Mouse (Mus musculus) A20 (cell line): ENCODE data around the gene Mrpl9.

Experiments used
- DNase-seq: peaks from one replicate; pipeline ENCODE4 v3.0.0-alpha.2; 2011; ENCODE audit warnings: low read depth, low spot score

Gene Mrpl9

DNA sequence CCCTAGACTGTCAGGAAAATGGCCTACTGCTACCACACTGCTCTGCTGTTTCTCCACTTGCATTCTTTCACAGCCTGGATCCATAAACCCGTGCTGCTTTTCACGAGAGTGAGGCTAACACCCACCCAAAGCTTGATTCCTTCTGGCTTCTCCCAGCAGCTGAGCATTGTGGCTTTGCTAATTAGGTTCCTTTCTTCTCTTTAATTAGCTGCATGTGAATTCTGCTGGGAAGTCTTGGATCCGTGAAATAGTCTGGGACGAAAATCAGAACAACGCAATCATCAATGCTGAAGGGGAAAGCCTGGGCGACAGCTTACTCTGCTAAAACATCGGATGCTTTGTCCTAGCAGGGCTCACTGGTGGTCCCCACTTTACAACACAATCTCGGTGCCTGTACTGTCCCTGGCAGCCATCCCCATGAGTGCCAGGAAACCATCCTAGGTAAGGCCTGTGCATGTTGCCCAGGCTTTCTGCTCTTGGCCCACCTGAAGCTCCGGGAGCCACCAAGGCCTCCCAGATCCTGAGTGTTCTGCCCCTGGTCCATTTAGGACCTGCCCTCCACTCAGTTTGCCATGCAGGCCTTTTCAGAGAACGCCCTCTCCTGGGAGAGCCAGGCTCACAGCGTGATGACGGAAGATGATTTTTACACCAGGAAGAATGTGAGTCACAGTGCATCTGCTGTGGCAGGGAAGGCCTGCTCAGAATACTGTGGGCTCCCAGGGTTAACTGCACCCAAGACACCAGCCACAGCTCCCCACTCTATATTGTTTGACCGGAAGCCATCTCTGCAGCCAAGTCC lies 22.7 kb downstream of the Mrpl9 start:
- DNase-seq, result no peak

- DNase-seq, result no peak
These were observed 25.8 kb downstream of the Mrpl9 start for GRCm38 (mm10) chr3:94468931-94469330.

DNA sequence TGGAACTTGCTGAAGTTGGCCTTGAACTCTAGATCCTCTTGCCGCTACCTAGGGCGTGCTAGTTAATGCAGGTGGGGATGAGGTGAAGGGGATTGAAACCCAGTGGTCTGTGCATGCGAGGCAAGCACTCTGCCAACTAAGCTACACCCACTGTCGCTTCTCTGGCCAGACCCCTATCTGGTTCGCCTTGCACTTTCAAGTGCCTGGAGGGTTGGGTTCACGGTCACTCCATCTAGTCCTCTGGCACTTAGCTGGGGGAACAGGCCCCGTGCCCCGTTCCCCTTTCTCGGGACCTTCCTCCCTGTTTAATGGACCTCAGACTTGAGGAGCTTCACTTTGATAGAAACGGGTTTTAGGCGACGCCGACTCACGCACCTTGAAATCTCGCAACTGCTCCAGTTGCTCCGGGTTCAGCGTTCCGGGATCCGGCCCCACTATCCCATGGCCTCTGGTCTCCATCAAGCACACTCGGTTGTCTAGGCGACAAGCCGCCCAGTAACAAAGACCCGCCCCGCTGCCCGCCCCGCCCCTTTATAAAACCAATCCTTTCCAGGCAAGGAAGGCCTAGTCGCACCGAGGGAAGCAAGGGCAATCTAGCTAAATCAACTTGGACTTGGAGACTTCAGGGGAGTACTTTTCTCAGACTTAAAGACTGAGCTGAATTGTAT lies 29.5 kb downstream of the Mrpl9 start:
- DNase-seq, result no peak

DNA sequence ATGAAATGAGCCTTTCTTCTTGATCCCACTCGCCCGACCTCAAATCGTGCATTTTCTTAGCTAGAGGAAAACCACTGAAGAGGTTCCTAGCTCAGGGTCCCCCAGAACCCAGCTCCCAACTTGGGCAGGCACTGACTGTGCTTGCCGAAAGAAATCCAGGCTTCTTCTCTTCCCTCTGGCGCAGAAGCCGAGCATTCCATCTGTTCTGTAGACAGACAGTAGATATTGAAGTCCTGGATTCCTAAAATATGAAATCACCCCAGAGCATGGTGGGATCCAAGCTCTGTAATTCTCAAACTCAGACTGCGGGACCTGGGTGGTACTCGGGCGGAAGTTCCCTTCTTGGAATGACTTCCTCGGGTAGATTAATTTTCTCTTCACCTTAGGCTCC lies 30.0 kb downstream of the Mrpl9 start:
- DNase-seq, result no peak

DNA sequence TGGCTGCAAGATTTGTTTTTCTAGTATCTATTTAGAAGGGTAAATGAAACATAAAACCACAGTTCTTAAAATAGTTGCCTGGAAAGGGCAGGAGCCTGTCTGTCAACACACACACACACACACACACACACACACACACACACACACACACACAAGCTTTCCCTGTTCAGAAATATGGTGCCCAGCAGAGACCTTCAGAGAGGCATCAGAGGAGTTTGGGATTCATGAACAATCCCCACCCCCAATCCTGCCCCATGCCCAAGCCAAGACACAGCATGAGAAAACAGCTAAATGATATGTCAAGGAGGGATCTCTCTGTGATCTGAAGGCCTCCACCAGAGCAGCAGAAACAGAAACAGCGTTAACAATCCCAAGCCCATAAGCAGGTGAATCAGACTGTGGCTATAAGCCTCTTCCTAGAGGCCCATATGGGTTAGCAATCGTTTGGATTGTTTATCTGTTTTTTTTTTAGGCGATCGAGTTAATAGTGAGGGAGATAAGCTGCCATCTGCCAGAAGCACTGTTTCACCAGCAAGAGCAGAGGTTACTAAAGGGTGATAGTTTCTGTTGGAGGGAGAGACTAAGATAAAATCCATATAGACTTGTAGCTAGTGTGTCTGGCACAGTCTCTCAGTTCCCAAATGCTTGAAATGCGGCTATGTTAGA lies 30.6 kb downstream of the Mrpl9 start:
- DNase-seq, result no peak

GRCm38 (mm10) chr3:94476301-94477035 lies 33.4 kb downstream of the Mrpl9 start:
- DNase-seq, result no peak

DNA sequence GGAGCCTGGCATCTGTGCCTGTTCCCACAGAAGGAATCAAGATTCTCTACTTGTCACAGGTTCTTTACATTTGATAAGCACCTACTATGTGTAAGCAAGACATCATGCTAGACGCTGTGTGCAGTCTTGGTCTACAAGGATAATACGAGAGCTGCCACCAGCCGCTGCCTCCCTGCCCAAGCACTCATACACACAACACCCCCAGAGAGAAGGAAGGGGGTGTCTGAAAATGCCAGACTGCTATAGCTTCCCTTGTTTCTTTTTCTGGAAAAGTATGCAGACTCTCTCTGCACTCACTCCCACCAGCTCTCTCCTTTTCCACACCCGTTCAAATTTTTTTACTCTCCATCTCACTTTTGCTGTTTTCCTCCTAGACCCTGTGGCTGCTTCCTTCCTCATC lies 34.3 kb downstream of the Mrpl9 start:
- DNase-seq, result no peak

- no peak for DNase-seq
These were observed 34.9 kb downstream of the Mrpl9 start, which contains the start of gene Celf3 for GRCm38 (mm10) chr3:94477981-94478422. Gene Celf3, plus strand, starts transcription at chr3:94478295.

DNA sequence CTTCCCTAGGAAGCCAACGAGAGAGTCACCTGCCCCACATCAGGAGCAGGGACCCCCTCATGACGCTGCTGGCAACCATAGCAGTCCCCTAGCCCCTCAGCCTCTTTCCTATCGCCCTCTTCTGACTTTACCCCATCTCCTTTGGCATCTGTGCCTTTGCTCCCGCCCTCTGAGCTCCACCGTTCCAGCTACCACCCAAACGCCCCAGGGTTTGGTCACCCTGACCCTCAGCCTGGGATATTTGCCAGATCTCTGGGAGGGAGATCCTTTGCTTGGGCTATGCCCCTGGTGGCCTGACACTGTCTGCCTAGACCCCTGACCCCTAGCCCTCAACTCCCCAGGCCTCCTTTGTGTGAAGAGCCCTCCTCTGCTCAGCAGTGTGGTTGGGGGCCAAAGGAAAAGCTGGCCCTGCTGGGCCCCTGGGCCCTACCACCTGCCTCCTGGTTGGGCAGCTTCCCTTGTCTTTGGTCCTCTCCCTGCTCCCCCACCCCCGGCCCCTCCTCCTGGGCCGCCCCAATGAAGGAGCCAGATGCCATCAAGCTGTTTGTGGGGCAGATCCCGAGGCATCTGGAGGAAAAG lies 35.6 kb downstream of the Mrpl9 start:
- DNase-seq, result no peak

GRCm38 (mm10) chr3:94479564-94479963 lies 36.4 kb downstream of the Mrpl9 start:
- DNase-seq, result no peak

- DNase-seq, result no peak
These were observed 37.3 kb downstream of the Mrpl9 start, which contains the start of gene Riiad1 for GRCm38 (mm10) chr3:94480291-94480884. Gene Riiad1, minus strand, starts transcription at chr3:94480341.

- no peak for DNase-seq
These were observed 38.3 kb downstream of the Mrpl9 start for GRCm38 (mm10) chr3:94481429-94481828.

GRCm38 (mm10) chr3:94482764-94483385 lies 39.8 kb downstream of the Mrpl9 start:
- peak; percentile 46 for DNase-seq

DNA sequence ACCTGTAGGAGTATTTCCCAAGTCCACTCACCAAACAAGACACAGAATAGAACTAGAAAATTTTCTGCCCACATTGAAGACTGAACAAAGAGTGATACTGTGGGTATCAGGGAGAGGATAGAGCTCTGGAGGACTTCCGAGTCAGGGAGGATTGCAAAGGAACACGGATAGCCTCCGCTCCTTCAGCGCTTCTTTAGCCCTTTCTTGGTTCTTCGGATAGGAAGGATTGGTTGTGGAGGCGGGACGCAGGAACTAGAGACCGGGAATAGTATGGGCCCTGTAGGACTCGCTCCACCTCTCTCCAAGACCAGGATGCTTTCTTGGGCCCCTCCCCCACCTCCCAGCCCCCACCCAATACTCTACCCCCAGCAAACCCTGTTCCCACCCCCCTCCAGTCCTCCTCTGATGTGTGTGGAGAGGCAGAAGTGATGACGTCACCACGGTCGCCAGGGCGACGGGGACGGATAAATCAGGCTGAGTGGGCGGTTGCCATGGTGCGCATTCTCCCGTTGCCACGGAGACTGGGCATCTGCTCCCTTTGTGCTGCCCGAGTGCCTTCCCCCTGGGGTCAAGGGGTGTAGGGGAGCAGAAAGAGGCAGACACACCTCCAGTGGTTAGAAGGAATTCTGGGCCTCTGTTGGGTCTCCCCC lies 40.8 kb downstream of the Mrpl9 start:
- DNase-seq, result no peak

DNA sequence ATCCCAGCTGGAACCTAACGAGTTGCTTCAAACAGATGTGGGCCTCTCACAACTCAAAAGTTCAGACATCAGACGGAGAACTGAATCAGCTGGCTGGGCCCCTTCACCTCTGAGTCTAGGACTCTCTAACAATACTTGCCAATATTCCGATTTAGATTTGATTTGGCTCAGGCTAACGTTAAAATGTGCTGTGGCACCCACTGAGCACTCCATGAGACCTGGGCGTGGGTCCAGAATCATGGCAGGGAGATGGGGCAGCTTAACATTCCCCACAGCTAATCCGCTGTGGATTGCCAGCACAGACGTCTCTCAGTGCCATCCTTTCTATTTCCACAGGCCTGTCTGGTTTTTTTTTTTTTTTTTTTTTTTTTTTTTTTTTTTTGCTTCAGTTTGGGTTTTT lies 42.8 kb downstream of the Mrpl9 start:
- no peak for DNase-seq

DNA sequence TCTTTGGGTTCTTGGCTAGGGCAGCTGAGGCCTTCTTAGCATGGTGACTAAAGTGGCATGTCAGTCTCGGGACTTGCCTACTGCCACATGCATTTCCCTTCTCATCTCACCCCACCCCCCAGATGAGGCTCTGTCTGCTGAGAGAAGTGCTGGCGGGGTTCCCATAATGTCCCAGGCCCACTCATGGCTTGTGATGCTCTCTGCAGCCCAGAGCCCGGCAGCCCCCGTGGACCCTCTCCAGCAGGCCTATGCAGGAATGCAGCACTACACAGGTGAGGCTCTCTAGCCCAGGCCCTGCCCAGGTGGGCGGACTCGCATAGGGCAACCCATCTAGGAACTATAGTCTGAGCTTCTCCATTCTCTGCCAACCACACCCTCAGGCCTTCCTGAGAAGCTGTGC lies 44.5 kb downstream of the Mrpl9 start:
- DNase-seq, result no peak

GRCm38 (mm10) chr3:94497162-94497561 lies 54.0 kb downstream of the Mrpl9 start:
- no peak for DNase-seq
